Mouse (Mus musculus) brown adipose tissue, adult 24 weeks (tissue): ENCODE data around the gene Glyctk. TPM values are rescaled to one million over a fixed set of nuclear protein-coding genes. Genes with fewer than 3 reads are reported as not detected.

ENCODE experiments used
- H3K27ac ChIP-seq: fragments of 200-500 bp; replicated peaks from 2 replicates; pipeline ENCODE4 v1.5.1; 2012; ENCODE audit warnings: low read depth, mild to moderate bottlenecking, low read length
- H3K4me1 ChIP-seq: fragments of 200-500 bp; 2 replicates; pipeline ENCODE4 v1.6.1; 2012; ENCODE audit warnings: low read length, mixed read lengths; ENCODE audit not compliant: control insufficient read depth, insufficient read depth, insufficient read length
- H3K4me3 ChIP-seq: fragments of 200-500 bp; 2 replicates; pipeline ENCODE4 v1.5.1; 2012; ENCODE audit warnings: low read depth, mild to moderate bottlenecking, low read length, moderate library complexity; ENCODE audit not compliant: insufficient read depth
- polyA plus RNA-seq: library from polyadenylated mRNA; stranded (reverse); fragments of >200 nt; gene quantifications from 2 replicates; pipeline ENCODE4 v1.2.4, GENCODE M21; 2012; ENCODE audit not compliant: missing spikeins, insufficient read depth, insufficient read length

Gene Glyctk
- polyA plus RNA-seq, 1 experiment, result 2.2 TPM

DNA sequence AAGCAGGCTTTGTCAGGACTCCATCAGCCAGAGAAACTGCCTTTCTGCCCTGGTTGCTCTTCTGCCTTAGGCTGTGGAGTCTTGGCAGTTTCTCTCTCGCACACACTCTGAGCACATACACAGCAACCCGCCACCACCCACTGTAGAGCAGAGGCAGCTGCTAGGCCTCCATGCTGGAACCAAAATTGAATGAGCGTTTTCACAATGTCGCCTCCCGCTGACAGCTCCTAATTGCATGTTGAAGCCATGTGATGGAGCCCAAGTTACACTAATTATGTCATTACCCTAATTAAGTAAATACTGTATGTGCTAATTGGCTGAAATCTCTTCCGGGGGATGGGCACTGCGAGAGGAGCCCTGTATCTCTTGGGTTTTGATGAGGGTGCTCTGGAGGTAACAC lies 13.8 kb downstream of the Glyctk start:
- no peak overlapping the region for H3K4me3 ChIP-seq
- H3K4me1 ChIP-seq, result no peaks in the 10 kb centered on the region; the same call in 1 of the 2 replicates
- H3K27ac ChIP-seq, result no peak overlapping the region

DNA sequence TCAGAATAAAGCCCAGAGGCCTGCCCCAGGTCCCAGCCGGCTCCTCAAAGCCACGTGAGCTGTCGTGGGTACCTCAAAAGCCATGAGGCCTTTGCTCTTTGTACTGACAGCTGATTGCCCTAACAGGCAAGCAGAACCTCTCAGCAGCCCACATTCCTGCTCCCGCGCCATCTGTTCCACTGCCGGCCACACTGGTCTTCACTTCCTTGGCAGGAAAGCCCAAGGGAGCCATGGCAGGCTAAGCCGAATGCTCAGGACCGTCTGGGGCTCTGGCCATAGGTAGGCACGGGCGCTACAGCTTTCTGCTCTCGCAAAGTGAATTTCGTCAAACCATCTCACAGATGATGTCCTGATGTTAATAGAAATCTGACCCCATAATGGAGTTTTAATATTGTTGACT lies 16.0 kb downstream of the Glyctk start:
- Histone ChIP-seq H3K4me1 (no peaks in the 10 kb centered on the region), H3K4me3 (no peak overlapping the region), H3K27ac (no peak overlapping the region)

DNA sequence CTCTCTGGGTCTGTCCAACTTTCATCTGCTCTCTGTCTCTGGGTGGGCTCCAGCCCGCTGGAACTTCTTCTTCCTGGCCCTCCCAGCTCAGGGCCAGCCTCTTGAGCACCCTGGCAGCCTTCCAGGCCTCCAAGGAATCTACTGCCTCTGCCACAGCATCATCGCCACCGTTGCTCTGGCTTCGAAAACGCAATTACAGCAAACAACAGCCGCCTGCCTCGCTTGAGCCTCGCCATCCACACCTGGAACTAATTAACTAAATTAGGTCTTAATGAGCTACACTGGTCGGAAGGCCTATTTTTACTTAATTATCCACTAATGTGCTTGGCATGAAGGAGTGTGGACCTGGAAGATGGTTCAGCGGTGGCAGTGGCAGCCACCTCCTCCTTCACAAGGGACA lies 18.2 kb downstream of the Glyctk start:
- H3K4me1 ChIP-seq, result no peaks in the 10 kb centered on the region
- H3K27ac ChIP-seq, result no peak overlapping the region

DNA sequence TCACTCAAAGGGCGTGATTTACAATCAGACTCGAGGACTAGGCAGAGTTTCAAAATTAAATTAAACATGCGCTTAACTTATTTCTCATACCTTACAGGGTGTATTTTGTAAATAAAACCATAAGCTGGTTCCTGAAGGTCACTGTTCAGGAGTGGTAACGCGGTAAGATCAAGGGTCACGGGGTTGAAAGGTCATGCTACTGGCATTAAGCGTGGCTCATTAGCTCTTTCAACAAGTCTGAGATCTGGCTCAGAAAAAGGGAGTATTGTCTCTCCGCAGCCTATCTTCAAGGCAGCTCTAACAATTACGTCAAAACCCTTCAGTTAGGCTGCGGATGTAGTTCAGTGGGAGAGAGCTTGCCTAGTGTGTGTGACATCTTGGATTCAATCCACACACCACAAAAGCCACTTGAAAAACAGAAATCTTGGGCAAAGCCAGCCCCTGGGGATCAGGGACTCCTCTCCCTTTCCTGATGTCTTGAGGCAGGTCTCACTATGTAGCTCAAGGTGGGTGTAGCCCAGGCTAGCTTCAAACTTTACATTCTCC lies 20.2 kb downstream of the Glyctk start:
- Histone ChIP-seq H3K4me3 (no peak overlapping the region), H3K27ac (no peak overlapping the region), H3K4me1 (no peaks in the 10 kb centered on the region)

More for the DNA sequence above, 18.2 kb downstream of the Glyctk start:
- no peak overlapping the region for H3K4me3 ChIP-seq

DNA sequence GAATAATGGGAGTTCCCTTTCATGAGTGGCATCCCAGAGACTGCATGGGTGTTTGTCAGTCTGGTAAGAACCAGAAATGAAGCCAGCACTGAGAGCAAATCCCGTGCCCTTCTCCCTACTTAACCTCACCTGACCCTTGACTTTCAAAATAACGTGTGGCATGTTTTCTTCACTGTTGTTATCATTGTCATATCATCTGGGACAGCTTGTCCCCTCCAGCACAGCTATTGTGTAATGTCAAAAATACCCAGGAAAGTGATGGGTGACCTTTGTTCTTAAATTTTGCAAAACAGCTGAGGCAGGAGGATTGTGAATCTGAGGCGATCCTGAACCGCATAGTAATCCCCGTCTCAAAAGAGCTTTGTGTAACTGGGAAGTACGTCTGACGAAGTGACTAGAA lies 27.7 kb downstream of the Glyctk start:
- Histone ChIP-seq H3K27ac (no peak overlapping the region), H3K4me1 (no peaks in the 10 kb centered on the region)

DNA sequence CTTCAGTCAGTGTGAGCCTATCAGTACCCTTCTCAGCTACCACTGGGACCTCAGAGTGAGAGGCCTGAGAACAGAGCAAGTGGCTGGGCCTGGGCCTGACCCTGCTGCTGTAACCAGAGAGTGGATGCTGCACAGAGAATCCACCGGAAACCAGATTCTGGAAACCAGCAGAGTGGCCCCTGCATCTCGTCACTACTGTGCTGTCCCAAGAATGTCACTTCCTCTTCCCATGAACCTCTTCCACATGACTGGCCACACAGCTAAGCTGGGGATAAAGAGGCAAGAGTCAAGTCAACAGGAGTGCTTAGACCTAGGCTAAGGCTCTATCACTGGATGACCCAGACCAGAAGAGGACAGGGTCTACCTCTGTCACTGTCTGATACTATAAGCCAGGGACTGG lies 28.9 kb downstream of the Glyctk start:
- H3K27ac ChIP-seq, result no peak overlapping the region
- no peaks in the 10 kb centered on the region for H3K4me1 ChIP-seq
- no peak overlapping the region for H3K4me3 ChIP-seq

More for the DNA sequence above, 27.7 kb downstream of the Glyctk start:
- no peak overlapping the region for H3K4me3 ChIP-seq

DNA sequence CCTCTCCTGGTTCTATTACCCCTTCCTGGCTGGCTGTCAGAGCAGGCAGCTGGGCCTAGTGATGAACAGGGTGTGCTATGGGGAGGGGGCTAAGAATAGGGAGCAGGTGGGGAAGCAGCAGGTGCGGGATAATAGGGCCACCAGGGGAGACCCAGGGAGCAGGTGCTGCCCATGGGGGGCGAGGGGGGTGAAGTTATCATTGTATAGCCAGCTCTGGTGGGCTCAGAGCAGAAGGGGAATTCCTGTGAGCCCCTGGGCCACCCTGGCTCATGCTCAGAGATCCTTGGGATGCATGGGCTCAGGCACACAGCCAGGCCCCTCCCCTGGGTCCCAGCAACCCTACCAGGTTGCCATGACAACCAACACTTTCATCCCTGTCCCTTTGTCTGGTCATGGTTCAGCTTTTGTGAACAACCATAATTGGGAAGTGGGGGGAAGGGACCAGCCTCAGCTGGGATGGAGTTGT lies 31.1 kb downstream of the Glyctk start:
- H3K27ac ChIP-seq, result no peak overlapping the region

DNA sequence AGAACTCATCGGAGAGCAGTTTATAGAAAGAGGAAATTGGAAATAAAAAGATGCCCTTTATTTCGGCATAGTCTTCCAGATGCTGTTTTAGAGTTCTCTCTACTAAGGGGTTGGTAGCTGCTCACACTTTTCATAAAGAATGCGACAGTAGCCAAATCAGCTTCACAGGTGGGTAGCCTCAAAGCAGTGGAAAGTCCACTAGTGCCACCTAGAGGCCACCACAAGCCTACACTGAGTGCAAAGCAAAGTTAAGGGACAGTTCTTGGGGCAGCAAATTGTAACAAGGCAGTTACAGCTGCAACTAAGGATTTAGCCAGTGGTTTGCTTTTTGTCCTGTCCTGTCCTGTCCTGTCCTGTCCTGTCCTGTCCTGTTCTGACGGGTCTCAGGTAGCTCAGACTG lies 34.3 kb downstream of the Glyctk start:
- Histone ChIP-seq H3K27ac (no peak overlapping the region), H3K4me3 (no peak overlapping the region), H3K4me1 (no peaks in the 10 kb centered on the region)

More for the DNA sequence above, 31.1 kb downstream of the Glyctk start:
- H3K4me1 ChIP-seq, result no peaks in the 10 kb centered on the region
- H3K4me3 ChIP-seq, result no peak overlapping the region

DNA sequence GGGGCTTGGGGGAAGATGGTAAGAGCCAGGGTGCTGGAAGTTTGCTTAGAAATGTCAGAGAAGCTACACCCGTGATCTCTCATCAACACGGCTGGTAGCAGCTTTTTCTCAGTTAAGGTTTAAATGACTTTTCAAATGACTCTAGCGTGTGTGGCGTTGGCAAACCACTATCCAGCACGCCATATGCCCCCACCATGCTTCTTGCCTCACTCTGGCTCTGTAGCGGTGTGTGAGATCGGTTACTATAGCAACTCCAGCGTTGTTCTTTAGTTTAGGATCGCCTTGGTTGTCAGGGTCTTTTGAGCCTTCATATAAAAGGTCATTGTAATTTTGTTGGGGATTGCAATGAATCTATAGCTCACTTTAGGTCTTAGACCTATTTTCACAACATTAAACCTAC lies 38.9 kb downstream of the Glyctk start:
- H3K4me1 ChIP-seq, result no peaks in the 10 kb centered on the region

DNA sequence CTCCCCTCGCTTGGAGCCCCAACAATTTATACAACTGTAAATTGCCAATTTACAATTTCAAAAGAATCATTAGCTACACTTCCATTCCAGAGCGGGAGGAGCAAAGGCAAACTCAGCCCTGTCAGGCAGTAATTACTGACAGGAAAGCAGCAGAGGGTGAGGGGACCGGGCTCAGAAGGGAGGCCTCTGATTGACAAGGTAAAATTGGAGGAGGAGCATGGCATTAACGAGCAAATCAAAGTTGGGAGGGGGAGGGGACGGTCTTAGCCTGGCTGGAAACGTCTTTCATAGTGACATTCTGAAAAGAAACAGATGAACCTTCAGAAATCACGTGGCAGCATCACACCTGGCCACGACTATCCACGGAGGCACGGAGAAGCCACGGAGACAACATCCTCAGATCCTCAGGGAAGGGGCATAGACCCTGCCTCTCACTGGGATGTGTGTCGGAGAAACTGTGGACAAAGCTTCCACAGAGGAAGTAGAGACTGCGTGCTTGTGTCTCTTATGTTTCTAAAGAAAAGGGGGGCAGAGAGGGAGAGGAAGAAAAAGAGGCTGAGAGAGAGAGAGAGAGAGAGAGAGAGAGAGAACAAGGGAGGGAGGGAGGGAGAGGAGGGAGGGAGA lies 42.0 kb downstream of the Glyctk start:
- Histone ChIP-seq H3K27ac (no peak overlapping the region), H3K4me1 (no peaks in the 10 kb centered on the region), H3K4me3 (no peak overlapping the region)

More for the DNA sequence above, 38.9 kb downstream of the Glyctk start:
- no peak overlapping the region for H3K27ac ChIP-seq
- no peak overlapping the region for H3K4me3 ChIP-seq

DNA sequence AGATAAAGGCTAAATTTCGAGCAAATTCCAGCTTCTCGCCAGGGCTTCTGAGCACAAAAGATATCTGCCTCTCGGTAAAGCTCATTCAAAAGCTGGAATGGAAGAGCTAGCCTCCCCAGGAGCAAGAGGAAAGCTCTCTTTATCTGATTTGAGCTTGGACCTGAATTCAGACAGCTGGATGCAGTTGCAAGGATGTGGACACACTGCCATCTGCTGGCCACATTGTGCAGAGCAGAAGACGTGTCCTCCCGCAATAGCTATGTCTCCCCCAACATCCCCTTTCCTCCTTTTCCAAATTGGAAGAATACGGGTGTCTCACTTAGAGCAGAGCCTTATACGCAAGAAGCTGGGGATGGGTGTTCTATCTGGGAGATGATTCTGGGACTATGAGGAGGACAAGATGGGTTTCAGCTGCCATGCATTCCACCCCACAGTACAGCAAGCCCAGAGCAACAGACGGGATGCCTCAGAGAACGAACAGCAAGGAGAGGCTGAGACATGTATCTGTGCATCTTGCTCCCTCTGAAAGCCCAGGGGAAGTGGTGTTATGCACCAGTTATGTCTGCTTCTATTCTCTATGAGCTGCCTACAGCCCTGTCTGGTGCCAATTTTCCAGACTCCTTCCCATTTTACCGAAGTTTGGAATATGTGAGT lies 45.0 kb downstream of the Glyctk start:
- Histone ChIP-seq H3K27ac (no peak overlapping the region), H3K4me3 (no peak overlapping the region), H3K4me1 (no peaks in the 10 kb centered on the region)

DNA sequence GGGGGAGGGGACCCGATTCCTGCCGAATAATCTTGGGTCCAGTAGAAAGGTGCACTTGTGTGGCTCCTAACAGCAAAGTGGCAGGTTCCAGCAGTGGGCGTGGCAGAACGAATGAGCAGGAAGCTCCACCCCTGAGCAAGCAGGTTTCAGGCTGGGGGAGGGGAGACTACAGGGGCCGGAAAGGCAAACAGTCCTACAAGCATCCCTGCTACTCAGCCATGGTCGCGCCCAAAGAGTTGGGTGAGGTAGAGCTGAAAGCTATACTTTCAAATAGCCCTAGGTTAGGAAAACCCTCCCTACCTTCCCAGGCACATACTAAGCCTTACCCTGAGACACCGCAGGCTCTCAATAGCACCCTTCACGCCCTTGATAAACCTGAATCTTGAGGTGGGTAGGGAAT lies 51.7 kb downstream of the Glyctk start:
- H3K4me1 ChIP-seq, result no peaks in the 10 kb centered on the region
- H3K27ac ChIP-seq, result no peak overlapping the region
- H3K4me3 ChIP-seq, result no peak overlapping the region

DNA sequence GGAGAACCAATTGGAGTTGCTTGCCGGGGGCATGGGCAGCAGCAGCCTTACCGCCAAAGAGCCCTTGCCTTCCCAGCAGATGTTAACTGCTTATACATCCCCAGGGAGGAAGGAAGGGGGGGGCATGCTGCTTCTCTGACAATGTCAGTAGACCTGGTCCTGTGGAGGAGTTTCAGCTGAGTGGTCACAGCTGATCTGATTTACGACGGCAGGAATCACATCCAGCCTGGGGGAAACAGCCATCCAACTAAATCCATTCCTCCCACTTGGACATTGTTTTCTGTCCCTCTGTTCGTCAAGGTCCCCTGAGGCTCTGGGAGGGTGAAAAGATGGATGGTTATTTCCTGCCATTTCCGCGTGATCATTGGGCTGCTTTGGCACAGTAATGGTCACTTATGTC lies 53.5 kb downstream of the Glyctk start:
- Histone ChIP-seq H3K4me3 (no peak overlapping the region), H3K4me1 (no peaks in the 10 kb centered on the region), H3K27ac (no peak overlapping the region)
